Mouse (Mus musculus): Measurements from ENCODE around the gene Akap2. TPM values are rescaled to one million over a fixed set of nuclear protein-coding genes. Genes with fewer than 3 reads are reported as not detected.

The Akap2 gene
- polyA plus RNA-seq, 1 experiment from 2014 or later = 17.7 TPM

DNA sequence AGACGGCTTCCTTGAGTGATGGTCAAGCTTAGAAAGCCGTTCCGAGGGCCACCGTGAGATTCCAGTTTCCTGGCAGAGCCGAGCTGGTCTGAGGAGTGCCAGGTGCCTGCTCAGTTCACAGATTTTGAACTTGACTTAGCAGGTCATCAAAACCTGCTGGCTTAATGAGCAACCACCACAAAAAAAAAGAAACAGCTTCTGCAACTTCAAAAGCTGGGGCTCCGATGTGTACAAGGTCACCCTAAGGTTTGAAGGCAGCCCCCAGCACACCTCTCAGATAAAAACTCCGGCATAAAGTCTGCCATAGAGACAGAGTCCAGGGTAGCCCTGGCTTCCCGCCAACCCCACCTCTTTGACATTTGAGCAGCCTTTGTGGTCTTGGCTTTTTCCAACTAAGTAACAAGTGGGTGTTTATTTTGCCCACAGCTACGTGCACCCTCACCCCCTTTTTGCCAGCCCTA lies 198.8 kb downstream of the Akap2 start, which contains the start of gene D630039A03Rik:
Gene D630039A03Rik (minus strand): TSS at position 97 of the 461 bp plus-strand sequence.
- WGBS = 31% methylated on average over 9 of the region's 9 CpGs
- Histone ChIP-seq H3K27ac (no peak within 1 kb of the TSS), H3K4me1 (replicated peaks) (peaks cover 17% of the 10 kb centered on the region), H3K9me3 (no peaks in the 10 kb centered on the region), H3K27me3 (peaks cover 26% of the 10 kb centered on the region; the same call in 1 of the 2 replicates), H3K4me3 (no peak within 1 kb of the TSS), H3K9ac (no peak within 1 kb of the TSS), H3K36me3 (no peaks in the 10 kb centered on the region), H3K4me2 (no peak within 1 kb of the TSS)
- no peak for ATAC-seq (ENCODE audit: low FRiP score)

DNA sequence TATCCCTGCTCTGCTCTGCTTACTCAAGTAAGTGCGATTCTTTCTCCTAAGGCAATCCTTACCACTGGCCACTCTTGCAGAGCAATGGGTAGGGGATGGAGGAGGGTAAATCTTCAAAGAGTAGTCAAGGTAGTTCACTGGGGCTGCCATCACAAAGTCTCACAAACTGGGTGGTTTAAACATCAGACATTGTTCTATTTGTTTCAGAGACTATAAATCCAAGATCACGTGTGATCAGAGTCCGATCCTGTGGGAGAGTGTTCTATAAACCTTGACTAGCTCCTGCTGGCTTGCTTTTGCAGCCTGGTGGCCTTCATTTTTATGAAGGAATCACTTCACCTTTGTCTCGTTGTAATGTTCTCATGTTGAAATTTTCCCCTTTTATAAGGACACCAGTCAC lies 199.3 kb downstream of the Akap2 start:
- no peaks in the 10 kb centered on the region for H3K9me3 ChIP-seq
- 84% methylated on average over 4 of the region's 4 CpGs for WGBS
- ATAC-seq (ENCODE audit: low FRiP score) = no peak
- peaks cover 26% of the 10 kb centered on the region; the same call in 1 of the 2 replicates for H3K27me3 ChIP-seq
- H3K4me3 ChIP-seq = no peak overlapping the region
- H3K4me2 ChIP-seq = no peak overlapping the region
- no peaks in the 10 kb centered on the region for H3K36me3 ChIP-seq
- no peak overlapping the region for H3K9ac ChIP-seq
- H3K4me1 ChIP-seq (replicated peaks) = peaks cover 17% of the 10 kb centered on the region
- H3K27ac ChIP-seq = no peak overlapping the region

DNA sequence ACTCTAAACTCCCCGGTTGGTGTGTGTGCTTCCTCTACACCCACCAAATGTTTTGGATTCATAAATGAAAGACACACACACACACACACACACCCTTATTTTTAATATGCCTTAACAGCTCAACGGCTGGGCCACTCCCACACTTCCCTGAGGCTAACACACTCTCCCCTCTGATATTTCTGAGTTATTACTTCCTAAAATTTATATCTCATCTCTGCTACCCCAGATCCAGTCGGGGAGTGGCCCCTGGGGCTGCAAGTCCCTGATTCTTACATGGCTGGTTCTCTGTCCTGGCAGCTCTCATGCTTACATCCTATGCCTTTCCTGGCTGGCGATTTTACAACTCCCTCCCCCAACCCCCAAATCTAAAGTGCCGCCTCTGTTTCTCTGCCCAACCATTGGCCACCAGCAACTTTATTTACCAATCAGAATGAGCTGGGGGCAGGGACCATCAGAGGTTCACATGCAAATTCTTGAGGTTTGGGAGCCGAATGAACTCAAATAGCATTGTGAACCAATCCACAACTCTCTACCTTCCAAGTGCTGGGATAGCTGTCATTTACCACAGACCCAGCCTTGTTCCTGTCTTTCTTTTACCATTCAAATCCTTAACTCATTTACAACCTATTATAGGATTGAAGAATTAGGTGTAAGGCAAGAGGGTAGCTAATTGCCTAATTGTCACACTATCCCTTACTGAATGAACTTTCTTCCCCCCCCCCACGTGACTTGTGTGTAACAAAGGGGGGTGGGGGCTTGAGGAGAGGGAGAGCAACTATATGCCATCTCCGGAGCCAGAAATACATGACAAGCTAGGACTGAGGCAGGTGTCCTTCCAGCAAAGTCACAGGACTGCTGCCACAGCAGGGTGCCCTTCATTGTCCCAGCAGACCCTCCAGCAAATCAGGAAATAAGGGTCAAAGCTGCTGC lies 202.3 kb downstream of the Akap2 start:
- WGBS = 15% methylated on average over 8 of the region's 8 CpGs
- no peak overlapping the region for H3K27ac ChIP-seq
- no peaks in the 10 kb centered on the region for H3K9me3 ChIP-seq
- H3K27me3 ChIP-seq = peaks cover 24% of the 10 kb centered on the region; the same call in 1 of the 2 replicates
- no peak for ATAC-seq (ENCODE audit: low FRiP score)
- H3K4me3 ChIP-seq = no peak overlapping the region
- H3K4me1 ChIP-seq (replicated peaks) = peaks cover 24% of the 10 kb centered on the region
- H3K4me2 ChIP-seq = no peak overlapping the region
- no peaks in the 10 kb centered on the region for H3K36me3 ChIP-seq
- no peak overlapping the region for H3K9ac ChIP-seq

DNA sequence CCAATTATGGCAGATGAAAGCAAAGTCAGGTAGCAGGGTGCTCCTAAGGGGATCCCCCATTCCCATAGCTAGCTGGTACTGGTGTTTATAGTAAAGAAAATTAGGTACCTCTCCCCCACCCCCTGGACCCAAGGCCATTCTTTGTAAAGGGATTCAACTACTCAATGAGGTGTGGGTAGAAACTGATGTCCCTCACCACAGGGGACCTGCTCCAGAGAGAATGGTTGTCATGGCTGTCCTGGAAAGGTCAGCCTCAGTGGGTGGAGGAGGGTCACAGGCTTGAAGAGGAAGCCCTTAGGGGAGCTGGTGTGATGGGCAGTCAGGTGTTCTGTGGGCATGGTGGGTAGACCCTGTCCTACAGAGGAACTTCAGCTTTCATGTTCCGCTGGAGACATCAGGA lies 203.1 kb downstream of the Akap2 start:
- H3K4me1 ChIP-seq (replicated peaks) = peaks cover 24% of the 10 kb centered on the region
- H3K4me3 ChIP-seq = no peak overlapping the region
- no peak overlapping the region for H3K4me2 ChIP-seq
- H3K27me3 ChIP-seq = peaks cover 16% of the 10 kb centered on the region; the same call in 1 of the 2 replicates
- no peak overlapping the region for H3K9ac ChIP-seq
- H3K36me3 ChIP-seq = no peaks in the 10 kb centered on the region
- whole genome bisulfite sequencing = 77% methylated on average over 1 of the region's 1 CpGs
- ATAC-seq (ENCODE audit: low FRiP score) = no peak
- no peak overlapping the region for H3K27ac ChIP-seq
- no peaks in the 10 kb centered on the region for H3K9me3 ChIP-seq

DNA sequence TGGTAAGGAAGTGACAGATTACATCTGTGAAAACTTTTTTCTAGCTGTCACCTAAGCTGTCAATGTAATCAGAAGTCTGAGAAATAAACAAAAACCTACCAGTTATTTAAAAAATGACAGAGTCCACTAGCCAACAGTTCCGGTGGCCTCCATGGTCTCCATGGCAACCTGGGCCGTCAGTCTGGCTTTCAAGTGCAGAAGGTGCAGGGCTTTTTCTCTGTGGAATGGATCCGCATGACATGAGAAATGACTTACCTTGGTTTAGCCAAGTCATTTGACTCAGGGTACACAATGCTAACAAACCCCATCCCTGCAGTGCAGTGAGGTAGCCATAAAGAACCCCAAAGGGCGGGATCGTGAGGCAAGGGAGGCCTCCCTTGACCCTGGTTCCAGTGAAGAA lies 204.7 kb downstream of the Akap2 start:
- ATAC-seq (ENCODE audit: low FRiP score) = no peak
- peaks cover 13% of the 10 kb centered on the region; the same call in 1 of the 2 replicates for H3K4me1 ChIP-seq (replicated peaks)
- no peak overlapping the region for H3K27ac ChIP-seq
- 13% methylated on average over 5 of the region's 5 CpGs for WGBS
- no peak overlapping the region for H3K4me3 ChIP-seq
- H3K4me2 ChIP-seq = no peak overlapping the region
- H3K27me3 ChIP-seq = no peaks in the 10 kb centered on the region
- no peaks in the 10 kb centered on the region for H3K9me3 ChIP-seq
- H3K9ac ChIP-seq = no peak overlapping the region
- H3K36me3 ChIP-seq = no peaks in the 10 kb centered on the region

DNA sequence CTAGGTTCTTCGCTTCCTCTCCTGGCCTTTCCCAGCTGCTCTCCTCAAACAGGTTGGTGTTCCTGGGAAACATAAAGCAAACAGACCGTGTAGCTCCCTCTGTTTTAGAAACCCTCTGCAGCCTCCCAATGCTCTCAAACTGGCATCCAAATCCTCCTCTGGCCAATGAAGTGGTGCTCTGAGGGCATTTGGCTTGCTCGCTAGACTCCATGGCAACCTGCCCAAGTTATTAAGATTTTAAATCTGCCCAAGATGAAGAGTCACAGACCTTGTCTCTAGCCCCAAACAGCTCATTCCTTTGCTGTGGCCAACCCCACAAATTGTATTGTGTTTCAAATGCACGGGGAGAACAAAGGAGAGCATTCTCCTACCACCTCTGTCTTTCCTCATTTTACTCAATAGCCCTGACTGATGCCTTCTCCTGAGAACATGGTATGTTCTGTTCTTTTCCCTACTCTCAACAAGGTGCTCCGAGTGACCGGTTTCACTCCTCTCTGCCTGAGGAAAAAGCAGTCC lies 207.2 kb downstream of the Akap2 start:
- H3K36me3 ChIP-seq = no peaks in the 10 kb centered on the region
- H3K9ac ChIP-seq = no peak overlapping the region
- no peak overlapping the region for H3K4me2 ChIP-seq
- H3K27ac ChIP-seq = no peak overlapping the region
- no peaks in the 10 kb centered on the region for H3K27me3 ChIP-seq
- 73% methylated on average over 6 of the region's 6 CpGs for WGBS
- ATAC-seq (ENCODE audit: low FRiP score) = no peak
- peaks cover 13% of the 10 kb centered on the region; the same call in 1 of the 2 replicates for H3K4me1 ChIP-seq (replicated peaks)
- no peaks in the 10 kb centered on the region for H3K9me3 ChIP-seq
- H3K4me3 ChIP-seq = no peak overlapping the region

DNA sequence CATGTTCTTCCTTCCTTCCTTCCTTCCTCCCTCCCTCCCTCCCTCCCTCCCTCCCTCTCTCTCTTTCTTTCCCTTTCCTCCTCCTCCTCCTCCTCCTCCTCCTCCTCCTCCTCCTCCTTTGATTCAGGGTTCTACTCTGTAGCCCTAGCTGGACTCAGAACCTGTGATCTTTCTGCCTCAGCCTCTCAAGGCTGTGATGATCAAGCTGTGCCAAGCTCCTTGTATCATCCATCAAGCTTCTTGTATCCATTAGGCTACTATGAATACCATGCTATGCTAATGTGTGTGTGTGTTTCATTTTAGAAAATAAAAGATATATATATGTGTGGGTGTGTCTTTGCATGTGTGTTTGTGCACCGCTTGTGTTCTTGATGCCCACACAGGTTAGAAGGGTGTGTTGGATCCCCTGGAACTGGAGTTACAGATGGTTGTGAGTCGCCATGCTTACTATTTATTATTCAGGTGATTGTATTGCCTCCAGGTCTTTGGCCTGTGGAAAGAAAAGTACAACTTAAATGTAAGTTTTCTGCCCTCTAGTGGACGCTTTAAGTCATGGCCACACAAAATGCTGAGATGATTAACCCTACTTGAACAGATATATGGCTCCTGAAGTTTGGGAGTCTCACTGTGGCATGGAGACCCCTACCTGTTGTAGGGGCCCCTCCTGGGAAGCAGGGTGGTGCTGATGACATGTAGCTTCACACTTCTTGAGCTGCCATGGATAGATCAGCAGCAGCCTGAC lies 210.2 kb downstream of the Akap2 start:
- H3K9me3 ChIP-seq = 0 out of 2 replicates have a peak, but pooled peaks cover 5% of the 10 kb centered on the region
- H3K27me3 ChIP-seq = no peaks in the 10 kb centered on the region
- H3K4me2 ChIP-seq = no peak overlapping the region
- 27% methylated on average over 3 of the region's 3 CpGs for whole genome bisulfite sequencing
- no peaks in the 10 kb centered on the region for H3K36me3 ChIP-seq
- no peak overlapping the region for H3K9ac ChIP-seq
- H3K4me3 ChIP-seq = no peak overlapping the region
- peaks cover 2% of the 10 kb centered on the region; the same call in 1 of the 2 replicates for H3K4me1 ChIP-seq (replicated peaks)
- no peak overlapping the region for H3K27ac ChIP-seq
- ATAC-seq (ENCODE audit: low FRiP score) = peak; percentile 36; the same call in 1 of the 2 replicates

DNA sequence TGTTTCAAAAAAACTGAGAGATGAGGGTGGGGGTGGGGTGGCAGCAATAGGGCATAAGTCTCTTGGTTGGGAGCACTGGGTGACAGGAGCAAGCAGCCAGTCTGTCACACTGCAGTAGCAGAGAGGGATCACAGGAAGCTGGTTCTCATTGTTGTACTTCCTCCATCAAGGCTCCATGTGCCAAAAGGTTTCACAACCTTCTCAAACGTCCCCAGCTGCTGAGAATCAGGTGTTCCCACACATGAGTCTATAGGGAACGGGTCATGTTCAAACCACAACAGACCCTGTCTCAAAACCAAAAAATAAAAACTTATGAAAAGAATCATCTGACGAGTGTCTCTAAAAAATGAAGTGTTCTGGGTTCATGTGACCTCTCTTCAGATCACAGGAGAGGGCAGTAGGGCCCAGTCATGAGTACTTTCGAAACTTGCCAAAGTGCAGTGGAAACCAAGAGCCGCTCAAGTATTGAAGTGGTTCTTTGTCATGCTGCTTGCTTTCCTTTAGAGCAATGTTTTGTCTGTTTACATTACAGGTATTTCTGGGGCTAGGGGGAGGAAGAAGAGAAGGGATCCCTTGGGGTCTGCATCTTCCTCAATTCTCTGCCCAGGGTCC lies 213.2 kb downstream of the Akap2 start:
- Histone ChIP-seq H3K4me3 (no peak overlapping the region), H3K4me2 (no peak overlapping the region), H3K9me3 (0 out of 2 replicates have a peak, but pooled peaks cover 5% of the 10 kb centered on the region), H3K27me3 (no peaks in the 10 kb centered on the region), H3K36me3 (peaks cover 3% of the 10 kb centered on the region; the same call in 1 of the 2 replicates), H3K27ac (no peak overlapping the region), H3K4me1 (replicated peaks) (no peaks in the 10 kb centered on the region), H3K9ac (no peak overlapping the region)
- WGBS = 81% methylated on average over 5 of the region's 5 CpGs
- ATAC-seq (ENCODE audit: low FRiP score) = no peak

DNA sequence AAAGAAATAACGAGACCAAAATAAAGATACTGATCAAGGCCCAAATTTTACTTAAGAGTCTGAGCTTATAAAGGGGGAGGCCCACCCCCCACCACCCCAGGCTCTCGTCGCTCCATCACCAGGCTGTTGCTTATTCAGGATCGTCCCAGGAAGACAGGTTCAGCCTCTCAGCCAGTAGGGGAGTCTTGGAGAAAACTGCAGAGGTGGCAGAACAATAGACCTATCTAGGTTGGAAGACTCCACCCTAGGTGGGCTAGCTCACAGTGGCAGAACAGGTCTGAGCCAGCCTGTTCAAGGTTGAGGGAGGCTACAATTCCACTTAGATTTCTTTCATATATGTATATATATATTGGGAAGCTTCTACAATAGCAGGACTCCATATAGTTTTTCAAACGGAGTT lies 216.7 kb downstream of the Akap2 start:
- Histone ChIP-seq H3K9ac (no peak overlapping the region), H3K27ac (no peak overlapping the region), H3K4me2 (no peak overlapping the region), H3K4me3 (no peak overlapping the region), H3K4me1 (replicated peaks) (no peaks in the 10 kb centered on the region), H3K36me3 (peaks cover 3% of the 10 kb centered on the region; the same call in 1 of the 2 replicates), H3K9me3 (0 out of 2 replicates have a peak, but pooled peaks cover 5% of the 10 kb centered on the region), H3K27me3 (no peaks in the 10 kb centered on the region)
- 74% methylated on average over 5 of the region's 5 CpGs for WGBS
- no peak for ATAC-seq (ENCODE audit: low FRiP score)

DNA sequence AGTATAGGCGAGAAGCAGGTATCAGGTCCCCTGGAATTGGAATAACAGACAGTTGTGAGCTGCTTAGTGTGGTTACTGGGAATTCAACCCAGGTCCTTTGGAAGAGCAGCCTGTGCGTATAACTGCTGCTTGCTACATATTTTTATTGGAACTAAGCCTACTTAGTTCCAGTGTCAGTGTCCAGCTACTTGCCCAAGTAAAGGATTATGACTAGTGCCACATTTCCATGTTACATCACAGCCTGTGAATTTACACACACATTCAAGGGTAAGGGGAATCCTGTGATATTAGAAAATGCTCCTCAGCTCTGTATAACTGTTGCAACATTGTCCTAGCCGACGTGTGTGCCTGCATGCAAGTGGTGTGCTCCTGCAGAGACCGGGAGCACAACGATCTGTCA lies 219.8 kb downstream of the Akap2 start:
- peaks cover 8% of the 10 kb centered on the region for H3K36me3 ChIP-seq
- 0 out of 2 replicates have a peak, but pooled peaks cover 2% of the 10 kb centered on the region for H3K9me3 ChIP-seq
- ATAC-seq (ENCODE audit: low FRiP score) = no peak
- 90% methylated on average over 6 of the region's 6 CpGs for WGBS
- no peaks in the 10 kb centered on the region for H3K4me1 ChIP-seq (replicated peaks)
- no peak overlapping the region for H3K4me3 ChIP-seq
- H3K27me3 ChIP-seq = no peaks in the 10 kb centered on the region
- H3K4me2 ChIP-seq = no peak overlapping the region
- H3K9ac ChIP-seq = no peak overlapping the region
- no peak overlapping the region for H3K27ac ChIP-seq

DNA sequence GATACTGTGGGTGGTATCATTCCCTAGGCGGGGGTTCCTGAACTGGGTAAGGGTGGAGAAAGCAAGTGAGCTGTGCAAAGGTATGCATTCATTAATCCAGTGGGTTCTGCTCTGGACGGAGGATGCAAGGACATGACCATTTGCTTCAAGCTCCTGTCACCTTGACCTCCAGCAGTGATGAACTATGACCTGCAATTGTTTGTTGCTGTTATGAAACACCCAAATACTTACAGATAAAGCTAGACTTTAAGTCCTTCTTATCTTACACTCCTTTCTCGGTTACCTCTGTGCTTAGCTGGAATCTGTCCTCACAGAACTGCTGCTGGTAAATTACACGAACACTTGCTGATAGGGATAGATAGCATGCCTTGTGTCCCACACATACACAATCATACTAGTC lies 223.2 kb downstream of the Akap2 start:
- Histone ChIP-seq H3K36me3 (peaks cover 37% of the 10 kb centered on the region), H3K4me1 (replicated peaks) (no peaks in the 10 kb centered on the region), H3K9ac (no peak overlapping the region), H3K4me2 (no peak overlapping the region), H3K9me3 (no peaks in the 10 kb centered on the region), H3K27me3 (no peaks in the 10 kb centered on the region), H3K4me3 (no peak overlapping the region), H3K27ac (no peak overlapping the region)
- 94% methylated on average over 4 of the region's 4 CpGs for WGBS
- no peak for ATAC-seq (ENCODE audit: low FRiP score)

DNA sequence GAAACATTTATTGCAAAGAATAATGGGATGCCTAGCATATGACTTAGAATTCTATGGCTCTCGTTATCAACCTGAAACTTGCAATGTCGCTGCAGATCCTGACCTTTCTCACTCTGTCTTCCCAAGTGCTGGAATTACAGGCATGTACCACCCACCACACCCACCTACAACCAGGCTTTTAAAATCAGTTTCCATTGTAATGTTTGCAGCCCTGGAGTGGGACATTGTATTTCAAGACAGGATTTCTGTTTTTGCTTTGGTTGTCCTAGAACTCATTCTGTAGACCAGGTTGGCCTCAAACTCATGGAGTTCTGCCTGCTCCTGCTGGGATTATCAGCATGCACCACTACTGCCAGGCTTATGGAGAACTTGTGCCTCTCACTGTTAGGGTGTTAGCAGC lies 225.4 kb downstream of the Akap2 start:
- Histone ChIP-seq H3K4me2 (no peak overlapping the region), H3K27ac (no peak overlapping the region), H3K36me3 (peaks cover 55% of the 10 kb centered on the region), H3K4me1 (replicated peaks) (no peaks in the 10 kb centered on the region), H3K9me3 (no peaks in the 10 kb centered on the region), H3K9ac (no peak overlapping the region), H3K27me3 (no peaks in the 10 kb centered on the region), H3K4me3 (no peak overlapping the region)
- ATAC-seq (ENCODE audit: low FRiP score) = no peak
- 94% methylated on average over 2 of the region's 2 CpGs for WGBS

All from hindbrain, embryonic 13.5 days (tissue).